Mouse (Mus musculus): ENCODE results near the gene Snx15. TPM values are rescaled to one million over a fixed set of nuclear protein-coding genes. Genes with fewer than 3 reads are reported as not detected.
"Not testable (repeated sequence)": the region's sequence is repeated elsewhere in the genome, so short reads cannot be mapped to it uniquely, and the experiment has no call there.

Gene Snx15
- polyA plus RNA-seq, 1 experiment = 138 TPM

- Histone ChIP-seq H3K9me3 (no peaks in the 10 kb centered on the region), H3K27me3 (replicated peaks) (peaks cover 14% of the 10 kb centered on the region), H3K36me3 (replicated peaks; ENCODE audit: low read length) (peaks cover 27% of the 10 kb centered on the region), H3K4me3 (replicated peaks) (peak within 1 kb of the TSS; percentile 100), H3K4me1 (peaks cover 32% of the 10 kb centered on the region)
- TF ChIP-seq GATA1 (IDR thresholded peaks at IDR 0.05; ENCODE audit: borderline replicate concordance, low read length) = no peak
- TF ChIP-seq FLI1 (IDR thresholded peaks at IDR 0.05; ENCODE audit: low read length) = no peak
These were observed 12.7 kb upstream of the Snx15 start, which contains the start of gene Batf2 for GRCm38 (mm10) chr19:6140678-6141393. Batf2 (plus strand) TSS chr19:6140983.

- Histone ChIP-seq H3K36me3 (replicated peaks; ENCODE audit: low read length) (peaks cover 32% of the 10 kb centered on the region), H3K4me1 (peaks cover 32% of the 10 kb centered on the region), H3K9me3 (no peaks in the 10 kb centered on the region), H3K4me3 (replicated peaks) (peak overlapping the region; percentile 100), H3K27me3 (replicated peaks) (peaks cover 11% of the 10 kb centered on the region)
- TF ChIP-seq GATA1 (IDR thresholded peaks at IDR 0.05; ENCODE audit: borderline replicate concordance, low read length) (no peak), FLI1 (IDR thresholded peaks at IDR 0.05; ENCODE audit: low read length) (no peak)
These were observed 12.2 kb upstream of the Snx15 start for GRCm38 (mm10) chr19:6140374-6140677.

- Histone ChIP-seq H3K36me3 (replicated peaks; ENCODE audit: low read length) (peaks cover 38% of the 10 kb centered on the region), H3K4me3 (replicated peaks) (peak overlapping the region; percentile 100), H3K9me3 (no peaks in the 10 kb centered on the region), H3K27me3 (replicated peaks) (peaks cover 6% of the 10 kb centered on the region), H3K4me1 (peaks cover 32% of the 10 kb centered on the region)
- TF ChIP-seq GATA1 (IDR thresholded peaks at IDR 0.05; ENCODE audit: borderline replicate concordance, low read length) (no peak), FLI1 (IDR thresholded peaks at IDR 0.05; ENCODE audit: low read length) (no peak)
These were observed 11.6 kb upstream of the Snx15 start for GRCm38 (mm10) chr19:6139701-6140100.

- H3K4me3 ChIP-seq (replicated peaks) = no peak overlapping the region
- H3K27me3 ChIP-seq (replicated peaks) = no peaks in the 10 kb centered on the region
- peaks cover 49% of the 10 kb centered on the region for H3K36me3 ChIP-seq (replicated peaks; ENCODE audit: low read length)
- no peak for TF ChIP-seq GATA1 (IDR thresholded peaks at IDR 0.05; ENCODE audit: borderline replicate concordance, low read length)
- TF ChIP-seq FLI1 (IDR thresholded peaks at IDR 0.05; ENCODE audit: low read length) = no peak
- H3K9me3 ChIP-seq = no peaks in the 10 kb centered on the region
- peaks cover 47% of the 10 kb centered on the region for H3K4me1 ChIP-seq
These were observed 8.3 kb upstream of the Snx15 start for GRCm38 (mm10) chr19:6136397-6136796.

- Histone ChIP-seq H3K4me1 (peaks cover 33% of the 10 kb centered on the region), H3K36me3 (replicated peaks; ENCODE audit: low read length) (peaks cover 45% of the 10 kb centered on the region)
- not testable (repeated sequence) for H3K27me3 ChIP-seq (replicated peaks); H3K9me3 ChIP-seq; H3K4me3 ChIP-seq (replicated peaks)
These were observed 5.1 kb upstream of the Snx15 start for GRCm38 (mm10) chr19:6133197-6133596.

GRCm38 (mm10) chr19:6132171-6132827 lies 4.2 kb upstream of the Snx15 start:
- TF ChIP-seq FLI1 (IDR thresholded peaks at IDR 0.05; ENCODE audit: low read length) (no peak), GATA1 (IDR thresholded peaks at IDR 0.05; ENCODE audit: borderline replicate concordance, low read length) (no peak)
- Histone ChIP-seq H3K36me3 (replicated peaks; ENCODE audit: low read length) (peaks cover 37% of the 10 kb centered on the region), H3K27me3 (replicated peaks) (no peaks in the 10 kb centered on the region), H3K9me3 (no peaks in the 10 kb centered on the region), H3K4me1 (peaks cover 33% of the 10 kb centered on the region), H3K4me3 (replicated peaks) (peak overlapping the region; percentile 20)

- H3K4me3 ChIP-seq (replicated peaks); H3K27me3 ChIP-seq (replicated peaks); H3K9me3 ChIP-seq: not testable (repeated sequence)
- Histone ChIP-seq H3K36me3 (replicated peaks; ENCODE audit: low read length) (peaks cover 19% of the 10 kb centered on the region), H3K4me1 (peaks cover 42% of the 10 kb centered on the region)
These were observed 2.5 kb upstream of the Snx15 start for GRCm38 (mm10) chr19:6130414-6131128.

- Histone ChIP-seq H3K9me3 (no peaks in the 10 kb centered on the region), H3K4me1 (peaks cover 34% of the 10 kb centered on the region), H3K27me3 (replicated peaks) (no peaks in the 10 kb centered on the region), H3K36me3 (replicated peaks; ENCODE audit: low read length) (peaks cover 18% of the 10 kb centered on the region), H3K4me3 (replicated peaks) (peak overlapping the region; percentile 95)
- no peak for TF ChIP-seq GATA1 (IDR thresholded peaks at IDR 0.05; ENCODE audit: borderline replicate concordance, low read length)
- no peak for TF ChIP-seq FLI1 (IDR thresholded peaks at IDR 0.05; ENCODE audit: low read length)
These were observed 1.1 kb downstream of the Snx15 start for GRCm38 (mm10) chr19:6126789-6127580.

GRCm38 (mm10) chr19:6126289-6126688 lies 1.8 kb downstream of the Snx15 start:
- Histone ChIP-seq H3K27me3 (replicated peaks) (no peaks in the 10 kb centered on the region), H3K4me1 (peaks cover 30% of the 10 kb centered on the region), H3K9me3 (no peaks in the 10 kb centered on the region), H3K4me3 (replicated peaks) (peak overlapping the region; percentile 74), H3K36me3 (replicated peaks; ENCODE audit: low read length) (peaks cover 25% of the 10 kb centered on the region)
- TF ChIP-seq FLI1 (IDR thresholded peaks at IDR 0.05; ENCODE audit: low read length) = no peak
- TF ChIP-seq GATA1 (IDR thresholded peaks at IDR 0.05; ENCODE audit: borderline replicate concordance, low read length) = no peak
